Mouse (Mus musculus) MEL (cell line): ENCODE measurements around the gene Traf2. TPM values are rescaled to one million over a fixed set of nuclear protein-coding genes. Genes with fewer than 3 reads are reported as not detected.

Experiments
- DNase-seq: peaks from one replicate; pipeline ENCODE4 v3.0.0; 2011; ENCODE audit warnings: low read depth, low spot score
- H3K27ac ChIP-seq: 2 replicates; pipeline ENCODE4 v1.5.1; 2012; ENCODE audit warnings: low read depth, mild to moderate bottlenecking, control low read depth, low read length, moderate library complexity; ENCODE audit not compliant: control insufficient read depth
- H3K27me3 ChIP-seq, 2 experiments: fragments of 150-350 bp in 1 of 2; sonication (generic) in 1 of 2; 2 replicates each; pipeline ENCODE4 v1.6.1; 2012; ENCODE audit warnings: low read length in 2 of 2, mild to moderate bottlenecking in 2 of 2, improper control_type of control experiment in 1 of 2, moderate library complexity in 1 of 2; ENCODE audit not compliant: insufficient read depth in 2 of 2, control insufficient read depth in 1 of 2
- H3K36me3 ChIP-seq, 2 experiments: 2 replicates each; pipeline ENCODE4 v1.6.1; 2012 to 2014; ENCODE audit warnings: low read length in 2 of 2, improper control_type of control experiment in 1 of 2, inconsistent platforms in 1 of 2, mild to moderate bottlenecking in 1 of 2; ENCODE audit not compliant: insufficient read depth in 2 of 2, control insufficient read depth in 1 of 2
- H3K4me1 ChIP-seq, 2 experiments: fragments of 150-350 bp in 1 of 2; sonication (generic) in 1 of 2; 2 replicates each; pipeline ENCODE4 v1.6.1; 2012; ENCODE audit warnings: low read length in 2 of 2, improper control_type of control experiment in 1 of 2, mild to moderate bottlenecking in 1 of 2; ENCODE audit not compliant: insufficient read depth in 2 of 2, control insufficient read depth in 1 of 2
- H3K4me3 ChIP-seq, 2 experiments: fragments of 150-350 bp in 1 of 2; sonication (generic) in 1 of 2; 2 replicates each; pipeline ENCODE4 v1.5.1; 2012; ENCODE audit warnings: low read depth in 2 of 2, low read length in 2 of 2, mild to moderate bottlenecking in 2 of 2, moderate library complexity in 2 of 2, control low read depth in 1 of 2, improper control_type of control experiment in 1 of 2; ENCODE audit not compliant: control insufficient read depth in 1 of 2, insufficient read depth in 1 of 2
- H3K79me2 ChIP-seq: 2 replicates; pipeline ENCODE4 v1.6.1; 2012; ENCODE audit warnings: mild to moderate bottlenecking, low read length, moderate library complexity; ENCODE audit not compliant: control insufficient read depth, poor library complexity, insufficient read depth
- H3K9ac ChIP-seq: 2 replicates; pipeline ENCODE4 v1.6.1; 2012; ENCODE audit warnings: low read depth, mild to moderate bottlenecking, control low read depth, low read length, moderate library complexity; ENCODE audit not compliant: control insufficient read depth, poor library complexity, severe bottlenecking
- H3K9me3 ChIP-seq: fragments of 150-350 bp; sonication (generic); replicated peaks from 2 replicates; pipeline ENCODE4 v1.6.1; 2012; ENCODE audit warnings: mild to moderate bottlenecking, low read length, improper control_type of control experiment, moderate library complexity; ENCODE audit not compliant: insufficient read depth
- BHLHE40 ChIP-seq: IDR thresholded peaks from 2 replicates; pipeline ENCODE4 v1.6.1; 2012; ENCODE audit warnings: low read depth, mild to moderate bottlenecking, inconsistent platforms, low read length, improper control_type of control experiment, borderline replicate concordance
- CHD1 ChIP-seq: IDR thresholded peaks from 2 replicates; pipeline ENCODE4 v1.6.1; 2012; ENCODE audit warnings: low read depth, mild to moderate bottlenecking, inconsistent platforms, low read length, improper control_type of control experiment
- CTCF ChIP-seq, 3 experiments: IDR thresholded peaks in 2 of 3; conservative IDR thresholded peaks in 1 of 3; 2 replicates each; pipeline ENCODE4 v1.5.1; 2011 to 2012; ENCODE audit warnings: low read length in 3 of 3, low read depth in 2 of 3, mild to moderate bottlenecking in 2 of 3, improper control_type of control experiment in 1 of 3, inconsistent platforms in 1 of 3, mixed read lengths in 1 of 3, moderate library complexity in 1 of 3; ENCODE audit not compliant: control insufficient read depth in 1 of 3, insufficient read depth in 1 of 3, poor library complexity in 1 of 3, severe bottlenecking in 1 of 3
- E2F4 ChIP-seq: IDR thresholded peaks from 2 replicates; pipeline ENCODE4 v1.6.1; 2011; ENCODE audit warnings: low read depth, low read length, improper control_type of control experiment, borderline replicate concordance
- EP300 ChIP-seq, 2 experiments: IDR thresholded peaks; 2 replicates each; pipeline ENCODE4 v1.6.1; 2011; ENCODE audit warnings: improper control_type of control experiment in 2 of 2, low read length in 2 of 2, low read depth in 1 of 2, mild to moderate bottlenecking in 1 of 2
- ETS1 ChIP-seq: IDR thresholded peaks from 2 replicates; pipeline ENCODE4 v1.6.1; 2012; ENCODE audit warnings: low read depth, mild to moderate bottlenecking, inconsistent platforms, low read length, improper control_type of control experiment, moderate library complexity
- GABPA ChIP-seq: IDR thresholded peaks from 2 replicates; pipeline ENCODE4 v1.6.1; 2012; ENCODE audit warnings: low read depth, mild to moderate bottlenecking, inconsistent platforms, low read length, improper control_type of control experiment, moderate library complexity
- GATA1 ChIP-seq: IDR thresholded peaks from 2 replicates; pipeline ENCODE4 v1.6.1; 2011; ENCODE audit warnings: low read depth, low read length, improper control_type of control experiment
- HCFC1 ChIP-seq: IDR thresholded peaks from 2 replicates; pipeline ENCODE4 v1.6.1; 2012; ENCODE audit warnings: low read depth, mild to moderate bottlenecking, inconsistent platforms, low read length, improper control_type of control experiment, moderate library complexity
- KAT2A ChIP-seq: conservative IDR thresholded peaks from 2 replicates; pipeline ENCODE4 v1.6.1; 2012; ENCODE audit warnings: low read depth, low read length, improper control_type of control experiment, inconsistent platforms
- MAFK ChIP-seq: IDR thresholded peaks from 2 replicates; pipeline ENCODE4 v1.6.1; 2011; ENCODE audit warnings: low read depth, mild to moderate bottlenecking, low read length, improper control_type of control experiment, borderline replicate concordance
- MAX ChIP-seq: IDR thresholded peaks from 2 replicates; pipeline ENCODE4 v1.6.1; 2011; ENCODE audit warnings: low read length, improper control_type of control experiment
- MEF2A ChIP-seq: IDR thresholded peaks from 2 replicates; pipeline ENCODE4 v1.6.1; 2014; ENCODE audit warnings: low read depth, mild to moderate bottlenecking, inconsistent platforms, low read length, improper control_type of control experiment; ENCODE audit not compliant: poor library complexity, insufficient replicate concordance, severe bottlenecking; ENCODE audit errors: extremely low read depth
- MYB ChIP-seq: IDR thresholded peaks from 2 replicates; pipeline ENCODE4 v1.6.1; 2011; ENCODE audit warnings: mild to moderate bottlenecking, low read depth, low read length, improper control_type of control experiment
- MYC ChIP-seq: IDR thresholded peaks from 2 replicates; pipeline ENCODE4 v1.6.1; 2011; ENCODE audit warnings: low read depth, mild to moderate bottlenecking, low read length, improper control_type of control experiment, moderate library complexity
- NELFE ChIP-seq: IDR thresholded peaks from 2 replicates; pipeline ENCODE4 v1.6.1; 2011; ENCODE audit warnings: low read depth, low read length, improper control_type of control experiment
- NRF1 ChIP-seq: IDR thresholded peaks from 2 replicates; pipeline ENCODE4 v1.6.1; 2014; ENCODE audit warnings: low read depth, mild to moderate bottlenecking, inconsistent platforms, low read length, improper control_type of control experiment, moderate library complexity; ENCODE audit not compliant: poor library complexity, insufficient read depth, severe bottlenecking
- POLR2A ChIP-seq, 2 experiments: IDR thresholded peaks; 2 replicates each; pipeline ENCODE4 v1.6.1; 2011 to 2012; ENCODE audit warnings: low read length in 2 of 2, mild to moderate bottlenecking in 2 of 2, control low read depth in 1 of 2, improper control_type of control experiment in 1 of 2, low read depth in 1 of 2, moderate library complexity in 1 of 2; ENCODE audit not compliant: control insufficient read depth in 1 of 2, insufficient read depth in 1 of 2, poor library complexity in 1 of 2
- POLR2AphosphoS2 ChIP-seq: IDR thresholded peaks from 2 replicates; pipeline ENCODE4 v1.6.1; 2011; ENCODE audit warnings: low read length, improper control_type of control experiment
- RAD21 ChIP-seq: IDR thresholded peaks from 2 replicates; pipeline ENCODE4 v1.6.1; 2011; ENCODE audit warnings: mild to moderate bottlenecking, low read depth, low read length, improper control_type of control experiment
- SIN3A ChIP-seq: IDR thresholded peaks from 2 replicates; pipeline ENCODE4 v1.6.1; 2012; ENCODE audit warnings: low read length, improper control_type of control experiment, inconsistent platforms
- TAL1 ChIP-seq: IDR thresholded peaks from 2 replicates; pipeline ENCODE4 v1.6.1; 2012; ENCODE audit warnings: mild to moderate bottlenecking, inconsistent platforms, low read length, moderate library complexity, mixed read lengths
- TBP ChIP-seq: IDR thresholded peaks from 2 replicates; pipeline ENCODE4 v1.8.0; 2011; ENCODE audit warnings: low read depth, low read length, improper control_type of control experiment
- TCF12 ChIP-seq: IDR thresholded peaks from 2 replicates; pipeline ENCODE4 v1.6.1; 2014; ENCODE audit warnings: low read depth, mild to moderate bottlenecking, inconsistent platforms, low read length, improper control_type of control experiment, moderate library complexity
- UBTF ChIP-seq: IDR thresholded peaks from 2 replicates; pipeline ENCODE4 v1.6.1; 2012; ENCODE audit warnings: low read depth, mild to moderate bottlenecking, inconsistent platforms, low read length, improper control_type of control experiment, moderate library complexity, borderline replicate concordance; ENCODE audit not compliant: insufficient read depth
- USF2 ChIP-seq, 2 experiments: IDR thresholded peaks; 2 replicates each; pipeline ENCODE4 v1.6.1; 2011 to 2012; ENCODE audit warnings: improper control_type of control experiment in 2 of 2, low read length in 2 of 2, borderline replicate concordance in 1 of 2, inconsistent platforms in 1 of 2, low read depth in 1 of 2, mild to moderate bottlenecking in 1 of 2; ENCODE audit not compliant: insufficient read depth in 1 of 2
- ZKSCAN1 ChIP-seq: IDR thresholded peaks from 2 replicates; pipeline ENCODE4 v1.6.1; 2012; ENCODE audit warnings: low read depth, mild to moderate bottlenecking, inconsistent platforms, low read length, improper control_type of control experiment, moderate library complexity
- ZMIZ1 ChIP-seq: IDR thresholded peaks from 2 replicates; pipeline ENCODE4 v1.6.1; 2012; ENCODE audit warnings: low read depth, mild to moderate bottlenecking, inconsistent platforms, low read length, improper control_type of control experiment, moderate library complexity
- ZNF384 ChIP-seq: IDR thresholded peaks from 2 replicates; pipeline ENCODE4 v1.6.1; 2012; ENCODE audit warnings: low read depth, mild to moderate bottlenecking, inconsistent platforms, low read length, improper control_type of control experiment
- polyA plus RNA-seq, 2 experiments: library from polyadenylated mRNA; stranded (reverse) in 1 of 2; unstranded in 1 of 2; fragments of >175 nt in 1 of 2; fragments of >200 nt in 1 of 2; gene quantifications; 2 replicates each; pipeline versions ENCODE4 v1.2.1 to v1.2.4; 2012; ENCODE audit warnings: low replicate concordance in 2 of 2, low read depth in 1 of 2; ENCODE audit not compliant: insufficient read length in 2 of 2, insufficient read depth in 1 of 2, missing spikeins in 1 of 2
- total RNA-seq: library from RNA; depleted of rRNA; stranded (reverse); fragments of 300-350 nt; gene quantifications from 2 replicates; pipeline ENCODE4 v1.2.3, GENCODE M21; 2012

The Traf2 gene
- total and polyA plus RNA-seq, 3 experiments: 19.9 to 28.3 TPM; not detected in 1

- H3K27ac ChIP-seq: no peak overlapping the region
- no peaks in the 10 kb centered on the region for H3K9me3 ChIP-seq
- H3K9ac ChIP-seq: no peak overlapping the region
- no peak for TF ChIP-seq NELFE
- no peak for TF ChIP-seq E2F4
- TF ChIP-seq MAFK: no peak
- TF ChIP-seq MEF2A: no peak
- no peak for TF ChIP-seq MYC
- TF ChIP-seq CHD1: no peak
- no peak for TF ChIP-seq NRF1
- TF ChIP-seq TAL1: no peak
- no peak for TF ChIP-seq ZKSCAN1
- no peak for TF ChIP-seq POLR2A (IDR thresholded peaks at IDR 0.05; ENCODE audit: control insufficient read depth in 1 of 2, insufficient read depth in 1 of 2, low read depth in 1 of 2, low read length in 2 of 2, poor library complexity in 1 of 2)
- TF ChIP-seq ETS1: no peak
- TF ChIP-seq MYB: no peak
- TF ChIP-seq RAD21: no peak
- TF ChIP-seq KAT2A: no peak
- TF ChIP-seq TBP: no peak
- TF ChIP-seq BHLHE40: no peak
- TF ChIP-seq USF2 (IDR thresholded peaks at IDR 0.05; ENCODE audit: borderline replicate concordance in 1 of 2, insufficient read depth in 1 of 2, low read depth in 1 of 2, low read length in 2 of 2): no peak
- no peak for TF ChIP-seq MAX
- no peak for TF ChIP-seq EP300 (IDR thresholded peaks at IDR 0.05; ENCODE audit: low read depth in 1 of 2, low read length in 2 of 2)
- TF ChIP-seq, all 39 proteins: peak for 0
- Histone ChIP-seq H3K79me2 (peaks cover 7% of the 10 kb centered on the region), H3K27me3 (no peaks in the 10 kb centered on the region), H3K4me3 (no peak overlapping the region), H3K36me3 (peaks cover 0 to 14% of the 10 kb centered on the region in 2 experiments; a peak in 2 of 4 replicates), H3K4me1 (peaks cover 0 to 16% of the 10 kb centered on the region in 2 experiments; a peak in 3 of 4 replicates)
- no peak for DNase-seq
These were observed 40.9 kb downstream of the Traf2 start for GRCm38 (mm10) chr2:25505860-25506259.

DNA sequence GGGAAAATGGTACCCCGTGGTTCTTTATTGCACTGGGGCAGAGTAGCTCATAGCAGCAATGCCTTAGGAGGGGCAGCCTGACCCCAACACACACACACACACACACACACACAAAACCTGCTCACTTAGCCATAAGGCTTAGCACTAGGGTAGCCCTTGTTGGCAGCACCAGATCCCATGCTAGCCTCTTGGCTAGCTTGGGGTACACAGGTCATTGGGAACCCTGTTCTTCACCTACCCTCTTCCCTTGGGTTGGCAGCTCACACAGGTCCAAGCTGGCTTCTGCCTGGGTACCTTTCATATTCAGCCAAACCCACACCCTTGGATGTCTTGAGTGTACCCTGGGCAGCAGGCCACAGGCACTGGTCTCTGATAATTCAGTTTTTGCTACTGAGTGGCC is 41.7 kb downstream of the Traf2 start:
- H3K9me3 ChIP-seq: no peaks in the 10 kb centered on the region
- H3K4me1 ChIP-seq: peaks cover 0 to 19% of the 10 kb centered on the region in 2 experiments; a peak in 3 of 4 replicates
- H3K79me2 ChIP-seq: peaks cover 9% of the 10 kb centered on the region
- H3K4me3 ChIP-seq: no peak overlapping the region
- H3K9ac ChIP-seq: no peak overlapping the region
- H3K27me3 ChIP-seq: no peaks in the 10 kb centered on the region
- H3K27ac ChIP-seq: no peak overlapping the region
- no peak for TF ChIP-seq ZNF384
- TF ChIP-seq ZMIZ1: no peak
- no peak for TF ChIP-seq TCF12
- TF ChIP-seq NELFE: no peak
- TF ChIP-seq CHD1: no peak
- no peak for TF ChIP-seq GABPA
- TF ChIP-seq EP300 (IDR thresholded peaks at IDR 0.05; ENCODE audit: low read depth in 1 of 2, low read length in 2 of 2): no peak
- no peak for TF ChIP-seq POLR2AphosphoS2
- no peak for TF ChIP-seq GATA1
- no peak for TF ChIP-seq MAFK
- no peak for TF ChIP-seq UBTF
- no peak for TF ChIP-seq SIN3A
- TF ChIP-seq HCFC1: no peak
- no peak for TF ChIP-seq KAT2A
- no peak for TF ChIP-seq CTCF (IDR thresholded peaks at IDR 0.05 in 2 of 3, conservative IDR thresholded peaks at IDR 0.05 in 1 of 3; ENCODE audit: control insufficient read depth in 1 of 3, insufficient read depth in 1 of 3, low read depth in 2 of 3, low read length in 3 of 3, poor library complexity in 1 of 3, severe bottlenecking in 1 of 3)
- peaks cover 0 to 14% of the 10 kb centered on the region in 2 experiments; a peak in 2 of 4 replicates for H3K36me3 ChIP-seq
- no peak for DNase-seq
